Mouse (Mus musculus): ENCODE results near the gene Nbea.

- TF ChIP-seq TAL1 (IDR thresholded peaks at IDR 0.05; ENCODE audit: low read length) (no peak), GATA1 (IDR thresholded peaks at IDR 0.05; ENCODE audit: low read length) (no peak)
These were observed 274.2 kb downstream of the Nbea start for GRCm38 (mm10) chr3:55909290-55909689.

All from erythroblast, embryonic 14.5 days (primary cell).